Mouse (Mus musculus) frontal cortex, postnatal 10 days (tissue): ENCODE data around the gene Gm7030.
"Not testable (repeated sequence)": the region's sequence is repeated elsewhere in the genome, so short reads cannot be mapped to it uniquely, and the experiment has no call there.

Source experiments
- DNase-seq, 2 experiments: peaks; one replicate each; pipeline ENCODE4 v3.0.0; 2022; ENCODE audit warnings: low spot score in 2 of 2, mixed read lengths in 1 of 2

The Gm7030 gene

DNA sequence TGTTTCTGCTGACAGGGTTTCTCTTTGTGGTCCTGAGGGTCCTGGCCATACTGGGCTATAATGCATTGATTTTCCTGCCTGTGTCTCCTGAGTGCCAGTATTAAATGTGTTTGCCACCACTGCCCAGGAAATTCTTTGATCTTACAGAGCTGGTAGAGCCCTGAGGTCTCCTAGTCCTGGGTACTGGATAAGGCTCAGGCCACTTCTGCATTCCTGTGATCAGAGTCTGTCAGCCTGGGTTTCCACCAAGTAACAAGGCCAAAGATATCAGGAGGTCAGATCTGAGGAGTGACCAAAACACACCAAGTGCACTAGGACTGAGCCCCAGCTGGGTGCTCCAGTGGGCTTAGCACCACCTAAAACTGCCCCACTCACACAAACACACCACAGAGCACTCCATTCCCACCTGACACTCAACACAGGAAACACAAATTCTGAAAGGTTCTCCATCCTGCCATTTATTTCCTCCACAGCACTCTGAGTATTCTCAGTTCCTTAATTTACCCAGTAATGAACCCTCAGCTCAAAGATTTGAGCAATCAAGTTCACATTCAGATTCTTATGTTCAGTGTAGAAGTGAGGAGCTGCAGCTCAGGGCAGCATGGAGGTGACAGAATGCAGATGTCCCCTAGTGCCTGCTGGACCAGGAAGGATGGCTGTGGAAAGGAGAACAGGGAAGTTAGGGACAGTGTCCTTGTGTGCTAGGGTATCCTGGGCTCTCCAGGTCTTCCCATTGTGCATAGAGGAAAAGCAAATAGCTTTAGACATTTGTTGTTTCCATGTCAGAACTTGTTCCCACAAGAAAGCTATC, 6.4 kb upstream of the Gm7030 start:
- not testable (repeated sequence) for DNase-seq

DNA sequence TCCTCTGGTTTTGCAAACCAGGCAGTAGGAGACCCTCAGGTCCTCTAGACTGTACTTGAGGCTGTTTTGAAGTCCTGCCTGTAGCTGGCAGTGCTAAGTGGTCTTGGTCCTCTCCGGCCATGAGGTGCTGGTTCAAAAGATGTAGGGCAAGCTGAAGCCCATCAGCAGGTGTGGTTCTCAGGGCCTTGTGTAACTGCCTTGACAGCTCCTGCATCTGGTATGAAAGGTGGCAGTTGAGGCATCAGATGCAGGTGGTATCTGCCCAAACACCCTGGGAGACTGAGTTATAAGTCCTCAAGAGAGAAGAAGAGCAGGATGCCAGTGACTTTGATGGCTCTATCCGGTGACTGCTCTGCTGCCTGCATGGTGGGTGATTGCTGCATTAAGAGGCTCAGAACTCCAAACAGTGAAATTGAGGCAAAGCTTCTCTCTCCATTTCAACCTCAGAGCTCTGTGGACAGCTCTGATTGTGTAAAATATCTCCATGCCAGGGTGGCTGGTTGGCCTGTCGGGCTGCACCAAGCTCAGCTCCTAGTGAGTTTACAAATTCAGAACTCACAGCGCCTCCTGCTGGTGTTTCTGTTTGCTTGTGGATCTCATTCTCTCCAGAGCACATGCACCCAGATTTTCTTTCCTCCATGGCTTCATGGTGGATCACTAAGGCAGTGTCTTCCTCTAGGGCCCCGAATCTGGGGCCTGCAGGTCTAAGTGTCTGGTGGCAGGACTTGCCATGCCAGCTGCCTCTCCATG, 2.5 kb upstream of the Gm7030 start:
- DNase-seq = no peak

- DNase-seq = not testable (repeated sequence)
These were observed 700 bp downstream of the Gm7030 start for GRCm38 (mm10) chr17:36128525-36128924.

GRCm38 (mm10) chr17:36124111-36124510, 5.1 kb downstream of the Gm7030 start:
- not testable (repeated sequence) for DNase-seq

GRCm38 (mm10) chr17:36121352-36122020, 7.7 kb downstream of the Gm7030 start, which contains the start of gene Gm19684:
Gene Gm19684 (plus strand): TSS chr17:36121678.
- peak in 1 of 2 experiments; percentile 13 for DNase-seq

GRCm38 (mm10) chr17:36120839-36121238, 8.4 kb downstream of the Gm7030 start:
- not testable (repeated sequence) for DNase-seq

GRCm38 (mm10) chr17:36116545-36116944, 12.7 kb downstream of the Gm7030 start:
- not testable (repeated sequence) for DNase-seq

- DNase-seq = not testable (repeated sequence)
These were observed 15.1 kb downstream of the Gm7030 start for GRCm38 (mm10) chr17:36113979-36114593.

GRCm38 (mm10) chr17:36111510-36111868, 17.7 kb downstream of the Gm7030 start:
- not testable (repeated sequence) for DNase-seq

DNA sequence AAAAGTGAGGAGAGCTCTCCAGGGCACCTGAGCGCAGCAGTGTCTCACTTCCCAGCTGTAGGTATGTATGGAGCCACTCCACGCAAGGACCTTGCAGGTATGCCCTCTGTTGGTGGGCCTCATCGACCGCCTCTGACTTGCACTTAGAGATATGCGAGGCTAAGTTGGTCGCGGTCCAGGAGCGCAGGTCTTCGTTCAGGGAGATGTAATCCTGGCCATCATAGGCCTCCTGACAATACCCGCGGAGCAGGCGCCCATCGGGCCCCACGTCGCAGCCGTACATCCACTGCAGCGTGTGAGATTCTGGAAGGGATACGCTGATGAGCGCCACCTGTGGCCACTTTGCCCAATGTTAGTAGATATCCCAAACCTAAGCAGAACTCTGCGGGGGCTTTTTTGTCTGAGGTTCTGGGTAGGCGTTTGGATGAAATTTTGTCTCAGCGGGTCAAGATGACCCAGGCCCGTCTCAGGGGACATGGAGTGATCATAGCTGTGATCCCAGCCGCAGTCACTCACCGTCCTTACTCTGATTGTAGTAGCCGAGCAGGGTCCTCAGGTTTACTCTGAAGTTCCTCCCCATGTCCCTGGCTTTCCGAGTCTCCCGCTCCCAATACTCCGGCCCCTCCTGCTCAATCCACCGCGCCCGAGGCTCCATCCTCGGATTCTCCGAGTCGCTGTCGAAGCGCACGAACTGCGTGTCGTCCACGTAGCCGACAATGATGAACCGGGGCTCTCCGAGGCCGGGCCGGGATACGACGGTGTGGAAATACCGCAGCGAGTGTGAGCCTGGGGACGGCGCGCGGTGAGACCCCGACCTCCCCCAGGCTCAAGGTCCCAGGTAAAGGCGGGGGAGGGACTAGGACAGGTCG, 18.4 kb downstream of the Gm7030 start:
- DNase-seq = peak in 1 of 2 experiments; percentile 13

DNA sequence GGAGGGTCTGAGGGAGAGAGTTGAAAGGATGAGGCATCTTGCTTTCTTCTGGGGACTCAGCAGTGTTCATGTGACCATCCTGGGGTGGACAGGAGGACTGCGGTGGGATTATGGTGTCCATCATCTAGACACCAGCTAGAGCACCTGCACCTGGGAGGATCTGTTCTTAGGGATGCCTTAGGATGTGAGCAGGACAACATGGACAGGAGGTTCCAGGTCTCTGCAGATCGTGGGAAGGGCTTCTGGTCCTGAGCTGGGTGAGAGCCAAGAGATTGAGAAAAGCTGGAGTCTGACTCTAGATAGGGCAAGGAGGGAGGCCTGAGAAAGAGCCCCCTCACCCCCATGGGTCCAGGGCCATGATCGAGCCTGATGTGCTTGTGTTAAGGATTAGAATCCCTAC, 19.1 kb downstream of the Gm7030 start:
- not testable (repeated sequence) for DNase-seq

- not testable (repeated sequence) for DNase-seq
These were observed 27.1 kb downstream of the Gm7030 start for GRCm38 (mm10) chr17:36102091-36102490.

GRCm38 (mm10) chr17:36099603-36100002, 29.6 kb downstream of the Gm7030 start:
- not testable (repeated sequence) for DNase-seq

DNA sequence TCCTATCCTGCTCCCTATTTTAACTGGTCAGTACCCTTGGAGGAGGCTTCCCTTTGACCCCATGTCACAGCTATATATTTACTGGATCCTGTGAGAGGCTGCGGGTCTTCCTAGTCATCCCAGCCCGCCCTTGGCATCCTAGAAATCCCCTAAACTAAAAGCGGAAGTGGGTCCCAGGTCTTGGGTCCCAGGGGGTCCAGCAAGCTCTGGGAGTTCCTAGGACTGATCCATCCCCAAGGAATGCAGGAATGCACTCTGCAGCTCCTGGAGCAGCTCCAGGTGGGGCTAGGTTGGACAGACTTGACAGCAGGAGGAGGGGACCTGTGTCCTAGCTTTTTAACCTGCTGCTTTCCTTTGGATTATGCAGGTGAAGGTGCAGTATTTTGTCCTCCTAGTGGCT, 35.3 kb downstream of the Gm7030 start:
- no peak for DNase-seq

DNA sequence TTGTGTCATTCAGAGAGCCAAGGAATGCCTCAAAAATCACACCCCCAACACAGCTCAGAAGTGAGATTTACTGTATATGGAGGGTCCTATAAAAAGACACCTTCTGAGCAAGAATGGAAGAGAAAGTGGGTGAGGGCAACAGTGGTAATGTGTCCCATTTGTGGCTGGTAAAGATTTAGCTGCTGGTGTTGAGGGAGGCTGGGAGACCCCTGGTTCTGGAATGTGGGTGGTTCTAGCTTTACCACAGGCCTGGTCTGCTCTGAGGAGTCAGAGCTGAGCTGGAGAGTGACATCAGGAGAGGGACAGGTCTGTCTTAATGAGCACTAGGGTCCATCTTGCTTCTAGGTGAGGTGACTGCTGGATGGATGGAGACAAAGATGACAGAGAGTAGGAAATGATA, 36.7 kb downstream of the Gm7030 start:
- not testable (repeated sequence) for DNase-seq

- DNase-seq = not testable (repeated sequence)
These were observed 37.3 kb downstream of the Gm7030 start for GRCm38 (mm10) chr17:36091933-36092332.

DNA sequence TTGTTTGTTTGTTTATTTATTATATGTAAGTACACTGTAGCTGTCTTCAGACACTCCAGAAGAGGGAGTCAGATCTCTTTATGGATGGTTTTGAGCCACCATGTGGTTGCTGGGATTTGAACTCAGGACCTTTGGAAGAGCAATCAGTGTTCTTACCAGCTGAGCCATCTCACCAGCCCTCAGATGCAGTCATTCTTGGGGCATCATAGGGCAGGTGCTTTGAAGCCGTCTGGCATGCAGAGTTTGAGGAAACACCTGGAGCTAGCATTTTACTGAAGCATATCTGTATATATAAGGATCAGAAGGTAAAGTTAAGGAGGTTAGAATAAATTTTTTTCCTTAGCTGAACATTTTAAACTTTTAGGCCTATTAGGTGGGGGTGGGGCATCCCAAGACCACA, 43.2 kb downstream of the Gm7030 start:
- not testable (repeated sequence) for DNase-seq

GRCm38 (mm10) chr17:36083870-36084451, 45.3 kb downstream of the Gm7030 start:
- DNase-seq = no peak

- DNase-seq = peak in 1 of 2 experiments; percentile 21
These were observed 45.9 kb downstream of the Gm7030 start for GRCm38 (mm10) chr17:36083266-36083869.
